Mouse (Mus musculus) brain, adult 2 months (tissue): ENCODE measurements around the gene Cdk8.

Source experiments
- DNase-seq: peaks from one replicate; pipeline ENCODE4 v3.0.0; 2011; ENCODE audit warnings: low read depth, low spot score

Gene Cdk8

GRCm38 (mm10) chr5:146232816-146233215, 1.8 kb downstream of the Cdk8 start:
- DNase-seq = no peak

GRCm38 (mm10) chr5:146234336-146234735, 3.3 kb downstream of the Cdk8 start:
- no peak for DNase-seq

DNA sequence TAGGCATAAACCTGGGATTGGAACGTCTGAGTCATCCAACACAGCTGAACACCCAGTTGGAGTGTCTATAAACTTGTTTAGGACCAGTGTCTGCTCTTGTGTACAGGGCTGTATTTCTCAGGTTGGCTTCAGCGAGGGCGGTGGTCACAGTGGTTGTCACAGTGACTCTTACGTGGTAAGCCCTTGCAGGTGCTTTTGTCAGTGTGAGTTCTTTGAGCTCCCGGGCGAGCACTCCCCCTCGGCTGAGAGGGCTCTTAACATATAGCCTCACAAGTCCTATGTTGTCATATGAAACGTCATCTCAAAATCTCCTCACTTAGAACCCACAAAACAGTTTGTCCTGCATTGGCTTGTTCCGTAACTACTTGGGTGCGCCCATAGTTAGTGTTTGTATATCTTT, 7.2 kb downstream of the Cdk8 start:
- no peak for DNase-seq

- no peak for DNase-seq
Observed at GRCm38 (mm10) chr5:146240771-146241170, 9.7 kb downstream of the Cdk8 start.

DNA sequence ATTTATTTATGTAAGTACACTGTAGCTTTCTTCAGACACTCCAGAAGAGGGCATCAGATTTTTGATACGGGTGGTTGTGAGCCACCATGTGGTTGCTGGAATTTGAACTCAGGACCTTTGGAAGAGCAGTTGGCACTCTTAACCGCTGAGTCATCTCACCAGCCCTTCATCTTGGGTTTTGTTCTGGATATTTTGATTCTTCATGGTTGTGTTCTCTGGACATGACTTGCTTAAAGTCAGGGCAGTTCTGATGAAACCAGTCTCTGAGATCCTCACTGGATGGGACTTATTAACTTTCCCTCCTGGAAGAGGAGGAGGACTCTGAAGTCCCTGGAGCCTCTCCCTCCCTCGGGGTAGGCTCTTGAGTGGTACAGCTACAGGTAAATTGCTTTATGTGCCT, 10.2 kb downstream of the Cdk8 start:
- DNase-seq = no peak

DNA sequence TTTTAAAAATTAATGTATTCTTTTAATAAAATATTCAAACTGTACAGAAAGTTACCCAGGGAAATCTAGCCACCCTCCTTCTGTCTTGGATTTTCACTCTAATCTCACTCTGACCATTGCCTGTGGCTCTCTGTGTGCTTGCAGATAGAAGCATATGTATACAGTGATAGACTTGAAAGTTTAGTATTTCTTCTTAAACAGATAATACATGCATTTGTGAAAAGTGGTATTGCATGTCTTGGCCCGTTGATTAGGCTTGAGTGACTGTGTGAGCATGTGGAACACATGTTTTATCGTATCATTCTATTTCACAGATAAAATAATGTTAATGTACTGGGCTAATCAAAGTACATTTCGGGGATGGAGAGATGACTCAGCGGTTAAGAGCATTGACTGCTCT, 14.2 kb downstream of the Cdk8 start:
- no peak for DNase-seq

- no peak for DNase-seq
Observed at GRCm38 (mm10) chr5:146245646-146246370, 14.8 kb downstream of the Cdk8 start.

GRCm38 (mm10) chr5:146246386-146246785, 15.4 kb downstream of the Cdk8 start:
- DNase-seq = no peak

- DNase-seq = no peak
Observed at GRCm38 (mm10) chr5:146247709-146248108, 16.7 kb downstream of the Cdk8 start.

DNA sequence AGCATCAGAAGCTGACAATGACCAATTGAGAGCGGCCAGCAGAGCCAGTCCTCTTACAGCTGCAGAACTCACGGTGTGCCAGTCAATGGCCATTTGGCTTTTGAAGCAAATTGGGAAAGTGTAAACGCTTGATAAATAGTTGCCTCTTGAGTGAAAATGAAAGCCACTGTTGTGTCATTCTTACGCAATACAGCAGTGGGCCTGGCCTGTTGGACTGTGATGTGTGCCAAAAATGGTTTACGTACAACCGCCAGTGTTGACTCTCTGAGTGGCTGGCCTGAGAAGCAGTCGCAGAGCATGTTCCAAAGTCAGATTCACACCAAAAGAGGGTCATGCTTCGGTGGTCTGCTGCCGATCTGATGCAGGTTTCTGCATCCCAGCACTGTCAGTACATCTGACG, 17.7 kb downstream of the Cdk8 start:
- peak; percentile 79 for DNase-seq

DNA sequence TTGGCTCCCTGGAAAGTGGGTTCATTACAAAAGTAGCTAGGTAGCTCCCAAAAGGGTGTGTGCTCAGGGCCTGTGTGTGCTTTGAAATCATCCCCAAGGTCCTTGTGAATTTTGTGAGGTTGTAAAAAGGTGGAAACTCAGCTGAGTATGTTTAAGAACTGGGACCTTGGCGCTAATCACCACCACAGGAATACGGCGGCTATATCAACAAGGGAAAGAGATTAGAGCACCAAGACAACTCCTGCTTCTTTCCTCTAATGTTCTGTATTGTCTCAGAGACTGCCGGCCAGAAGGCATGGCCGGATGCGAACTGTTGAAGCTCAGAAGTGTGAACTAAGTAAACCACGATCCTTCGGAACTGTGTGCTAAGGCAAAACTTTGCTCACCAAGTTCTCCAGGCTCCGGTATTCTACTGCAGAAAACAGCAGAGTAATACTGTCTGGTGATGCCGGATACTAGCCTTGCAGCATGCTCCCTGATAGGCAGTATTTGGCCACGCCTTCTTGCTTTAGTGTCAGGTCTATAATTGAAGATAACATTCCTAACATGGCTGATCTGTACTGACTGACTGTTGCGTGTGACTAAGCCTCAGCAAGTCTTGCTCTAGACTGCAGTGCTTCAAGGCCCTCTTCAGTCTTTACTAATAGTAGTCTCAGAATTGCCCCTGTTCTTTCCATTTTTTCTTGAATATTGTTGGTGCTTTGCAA, 19.5 kb downstream of the Cdk8 start:
- DNase-seq = no peak

DNA sequence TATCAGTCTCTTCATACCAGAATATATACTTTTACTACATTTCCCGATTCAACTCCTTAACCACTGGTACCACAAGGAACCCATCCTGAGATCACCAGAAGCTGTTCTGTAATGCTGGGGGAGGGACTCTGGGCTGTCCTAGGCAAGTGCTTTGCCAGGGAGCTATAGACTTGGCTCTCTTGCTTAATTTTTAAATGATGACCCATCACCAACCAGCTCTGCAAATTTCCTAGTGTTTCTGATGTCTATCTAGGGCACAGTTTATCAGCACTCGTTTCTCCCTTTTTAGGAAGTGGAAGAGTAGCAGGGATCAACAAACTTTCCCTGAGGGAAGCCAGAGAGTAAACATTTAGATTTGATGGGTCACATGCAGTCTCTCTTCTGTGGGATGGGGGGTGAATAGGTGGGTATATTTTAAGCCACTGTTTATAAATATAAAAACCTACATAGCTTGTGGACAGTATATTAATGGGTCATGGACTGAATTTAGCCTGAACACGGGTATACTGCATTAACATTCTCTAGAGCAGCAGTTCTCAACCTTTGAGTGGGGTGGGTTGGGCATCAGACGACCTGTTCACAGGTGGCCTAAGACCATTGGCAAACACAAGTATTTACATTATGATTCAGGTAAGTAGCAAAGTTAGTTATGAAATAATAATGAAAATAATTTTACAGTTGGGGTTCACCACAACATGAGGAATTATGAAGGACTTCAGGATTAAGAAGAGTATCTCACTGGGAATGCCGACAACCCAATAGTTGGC, 20.8 kb downstream of the Cdk8 start:
- DNase-seq = no peak

- DNase-seq = peak; percentile 72
Observed at GRCm38 (mm10) chr5:146253644-146254043, 22.6 kb downstream of the Cdk8 start.

GRCm38 (mm10) chr5:146260003-146260402, 29.0 kb downstream of the Cdk8 start:
- DNase-seq = no peak

DNA sequence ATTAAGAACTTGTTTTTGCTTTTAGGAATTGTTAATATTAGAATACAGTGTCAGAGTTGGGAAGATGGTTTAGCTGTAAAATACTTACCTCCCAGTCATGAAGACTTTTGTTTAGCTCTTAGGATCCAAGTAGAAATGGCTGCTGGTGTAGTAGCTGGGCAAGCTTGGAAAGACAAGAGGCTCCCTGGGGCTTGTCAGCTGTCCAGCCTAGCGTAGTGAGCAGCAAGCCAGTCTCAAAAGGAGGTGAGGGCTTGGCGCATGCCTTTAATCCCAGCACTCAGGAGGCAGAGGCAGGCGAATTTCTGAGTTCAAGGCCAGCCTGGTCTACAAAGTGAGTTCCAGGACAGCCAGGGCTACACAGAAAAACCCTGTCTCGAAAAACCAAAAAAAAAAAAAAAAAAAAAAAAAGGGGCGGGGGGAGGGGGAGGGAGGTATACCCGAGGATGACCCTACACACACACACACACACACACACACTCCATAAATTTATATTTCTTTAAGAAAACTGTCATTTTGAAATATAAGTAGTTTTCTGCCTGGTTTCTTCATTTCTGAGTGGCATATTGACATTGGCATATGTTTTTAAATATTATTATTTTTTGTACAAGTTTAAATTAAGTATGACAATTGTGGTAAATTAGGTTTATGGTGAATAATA, 35.0 kb downstream of the Cdk8 start:
- peak; percentile 54 for DNase-seq

GRCm38 (mm10) chr5:146267776-146268175, 36.7 kb downstream of the Cdk8 start:
- DNase-seq = no peak

GRCm38 (mm10) chr5:146270593-146270992, 39.6 kb downstream of the Cdk8 start:
- DNase-seq = no peak

- no peak for DNase-seq
Observed at GRCm38 (mm10) chr5:146271662-146272061, 40.6 kb downstream of the Cdk8 start.

DNA sequence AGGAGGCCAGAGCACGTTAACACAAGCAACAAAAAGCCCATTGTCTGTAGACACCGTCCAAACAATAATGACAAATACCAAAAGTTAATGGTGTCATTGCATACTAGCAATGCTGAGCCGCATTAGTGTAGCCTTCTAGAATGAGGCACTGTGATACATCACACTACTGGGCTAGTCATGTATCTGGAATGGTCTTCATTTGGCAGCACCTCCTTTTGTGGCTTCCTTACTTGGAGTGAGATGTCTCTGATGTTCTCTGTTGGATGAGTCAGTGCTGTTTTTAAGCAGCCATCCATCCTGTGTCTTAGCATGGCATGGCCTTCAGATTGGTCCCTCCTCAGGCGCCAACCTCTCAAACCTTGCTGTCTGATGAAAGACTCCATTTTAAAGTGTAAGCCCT, 42.1 kb downstream of the Cdk8 start:
- DNase-seq = no peak

DNA sequence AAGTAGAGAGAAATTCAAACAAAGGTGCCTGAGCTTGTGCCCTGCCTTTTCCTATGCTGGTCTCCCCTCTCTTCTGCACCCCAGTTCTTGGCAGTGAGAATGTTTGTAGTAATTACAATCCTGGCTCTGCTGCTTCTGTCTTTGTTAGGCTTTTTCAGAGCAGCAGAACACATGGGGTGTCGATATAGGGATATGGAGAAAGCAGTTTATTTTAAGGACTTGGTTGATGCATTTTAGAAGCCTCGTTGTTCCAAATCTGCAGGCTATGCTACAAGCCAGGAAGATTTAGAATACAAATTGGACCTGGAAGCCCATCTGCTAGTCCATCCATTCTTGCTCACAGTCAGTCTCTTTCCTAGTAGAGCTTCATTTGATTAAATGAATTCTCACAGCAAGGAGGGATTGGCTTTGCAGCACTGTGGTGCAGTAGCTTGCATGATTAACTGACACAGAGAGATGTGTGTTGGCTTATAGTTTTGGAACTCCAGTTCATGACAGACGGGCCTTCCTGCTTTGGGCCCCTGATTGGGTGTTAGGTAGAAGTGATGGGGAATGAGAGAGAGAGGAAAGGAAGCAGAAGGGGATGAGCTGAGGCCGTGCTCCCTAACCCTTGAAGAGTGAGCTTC, 43.5 kb downstream of the Cdk8 start:
- DNase-seq = peak; percentile 58

- no peak for DNase-seq
Observed at GRCm38 (mm10) chr5:146277513-146277912, 46.5 kb downstream of the Cdk8 start.

GRCm38 (mm10) chr5:146280012-146280411, 49.0 kb downstream of the Cdk8 start:
- no peak for DNase-seq
